Mouse (Mus musculus) adrenal gland, postnatal 36 days (tissue): ENCODE measurements around the gene Nfatc2. TPM values are rescaled to one million over a fixed set of nuclear protein-coding genes. Genes with fewer than 3 reads are reported as not detected.

Source experiments
- DNase-seq, 2 experiments: peaks; one replicate each; pipeline ENCODE4 v3.0.0; 2021; ENCODE audit warnings: mixed read lengths in 1 of 2
- total RNA-seq, 2 experiments: library from RNA; stranded (reverse); gene quantifications; 2 replicates each; pipeline ENCODE4 v1.2.3; 2021

Nfatc2 gene
- total RNA-seq, 2 experiments from 2014 or later, result 2.6 to 3.0 TPM

GRCm38 (mm10) chr2:168489953-168490352 lies 111.5 kb downstream of the Nfatc2 start:
- no peak for DNase-seq

- no peak for DNase-seq
Observed at GRCm38 (mm10) chr2:168488158-168488925, 113.1 kb downstream of the Nfatc2 start.

- DNase-seq, result no peak
Observed at GRCm38 (mm10) chr2:168481121-168481520, 120.3 kb downstream of the Nfatc2 start.

GRCm38 (mm10) chr2:168480692-168481091 lies 120.8 kb downstream of the Nfatc2 start:
- no peak for DNase-seq

- no peak for DNase-seq
Observed at GRCm38 (mm10) chr2:168479930-168480329, 121.5 kb downstream of the Nfatc2 start.

- DNase-seq, result no peak
Observed at GRCm38 (mm10) chr2:168478431-168478830, 123.0 kb downstream of the Nfatc2 start.

GRCm38 (mm10) chr2:168473496-168473895 lies 128.0 kb downstream of the Nfatc2 start:
- no peak for DNase-seq

- peak; percentile 56 to 71 for DNase-seq
Observed at GRCm38 (mm10) chr2:168472899-168473298, 128.6 kb downstream of the Nfatc2 start.

GRCm38 (mm10) chr2:168469032-168469431 lies 132.4 kb downstream of the Nfatc2 start:
- DNase-seq, result peak; percentile 80 to 87

- no peak for DNase-seq
Observed at GRCm38 (mm10) chr2:168467166-168467565, 134.3 kb downstream of the Nfatc2 start.

- DNase-seq, result peak; percentile 74 to 75
Observed at GRCm38 (mm10) chr2:168466066-168466465, 135.4 kb downstream of the Nfatc2 start.

- no peak for DNase-seq
Observed at GRCm38 (mm10) chr2:168465646-168466045, 135.8 kb downstream of the Nfatc2 start.

GRCm38 (mm10) chr2:168461865-168462264 lies 139.6 kb downstream of the Nfatc2 start:
- DNase-seq, result no peak

- peak in 1 of 2 experiments; percentile 24 for DNase-seq
Observed at GRCm38 (mm10) chr2:168459627-168460026, 141.8 kb downstream of the Nfatc2 start.

- DNase-seq, result no peak
Observed at GRCm38 (mm10) chr2:168458583-168458982, 142.9 kb downstream of the Nfatc2 start.

GRCm38 (mm10) chr2:168451714-168452708 lies 149.4 kb downstream of the Nfatc2 start:
- no peak for DNase-seq

GRCm38 (mm10) chr2:168450977-168451376 lies 150.5 kb downstream of the Nfatc2 start:
- DNase-seq, result peak in 1 of 2 experiments; percentile 28

GRCm38 (mm10) chr2:168448054-168448453 lies 153.4 kb downstream of the Nfatc2 start:
- DNase-seq, result no peak

GRCm38 (mm10) chr2:168447601-168448000 lies 153.9 kb downstream of the Nfatc2 start:
- DNase-seq, result peak in 1 of 2 experiments; percentile 30

GRCm38 (mm10) chr2:168445211-168445810 lies 156.1 kb downstream of the Nfatc2 start:
- DNase-seq, result peak; percentile 64 to 73

- DNase-seq, result no peak
Observed at GRCm38 (mm10) chr2:168444126-168444525, 157.3 kb downstream of the Nfatc2 start.

GRCm38 (mm10) chr2:168441494-168441893 lies 160.0 kb downstream of the Nfatc2 start:
- no peak for DNase-seq
